Mouse (Mus musculus) gastrocnemius, postnatal 10 days (tissue): ENCODE results near the gene Tent5b. TPM values are rescaled to one million over a fixed set of nuclear protein-coding genes. Genes with fewer than 3 reads are reported as not detected.

Experiments
- DNase-seq: peaks from one replicate; pipeline ENCODE4 v3.0.0; 2021; ENCODE audit warnings: mixed read lengths
- long read RNA-seq, 2 experiments: library from polyadenylated mRNA; stranded (forward); transcript quantifications; one replicate each; pipeline ENCODE4 v2.0.0; 2021
- total RNA-seq, 2 experiments: library from RNA; stranded (reverse); gene quantifications; 2 replicates each; pipeline ENCODE4 v1.2.3; 2021

Tent5b gene
- under 1 TPM; 0.18 to 0.38 TPM for total RNA-seq
- long read RNA-seq, experiment 1, result 0 reads
- long read RNA-seq, experiment 2, partial matches to known transcripts, result 0 of 1 reads
- long read RNA-seq, experiment 2, other reads (novel, unspliced or antisense), result 0 of 1 reads

DNA sequence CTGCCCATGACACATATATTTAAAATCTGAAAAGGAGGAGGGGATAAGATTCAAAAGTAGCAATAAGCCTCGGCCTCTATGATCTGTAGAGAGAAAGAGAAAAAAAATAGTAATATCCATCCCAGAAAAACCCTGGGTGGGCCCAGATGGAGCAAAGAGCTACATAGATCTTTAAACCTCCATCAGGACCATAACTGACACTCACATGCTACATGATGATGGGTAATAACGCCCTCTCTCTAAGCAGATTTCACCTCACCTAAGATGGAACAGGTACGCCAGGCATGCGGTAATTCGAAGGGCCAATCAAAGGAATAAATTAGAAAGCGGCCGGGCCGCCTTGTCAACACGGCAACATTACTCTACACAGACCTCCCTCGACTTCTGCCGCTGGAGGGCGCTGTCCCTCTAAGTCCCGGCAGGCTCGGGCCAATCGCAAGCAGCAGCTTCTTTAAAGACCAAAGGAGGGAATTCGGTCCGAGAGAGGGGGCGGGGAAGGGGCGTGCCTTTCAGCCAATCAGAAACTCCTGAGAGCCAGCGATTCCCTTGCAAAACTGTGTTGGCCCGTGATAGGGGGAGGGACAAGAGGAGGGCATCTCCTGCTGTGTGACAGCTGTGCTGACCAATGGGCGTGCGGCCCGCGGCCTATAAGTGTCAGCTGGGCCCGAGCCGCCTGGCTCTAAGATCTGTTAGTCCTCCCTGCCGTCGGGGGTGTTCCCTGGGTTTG lies at the start of gene Tent5b:
Tent5b (plus strand) TSS at position 675 of the 727 bp plus-strand sequence.
- peak; percentile 99 for DNase-seq

DNA sequence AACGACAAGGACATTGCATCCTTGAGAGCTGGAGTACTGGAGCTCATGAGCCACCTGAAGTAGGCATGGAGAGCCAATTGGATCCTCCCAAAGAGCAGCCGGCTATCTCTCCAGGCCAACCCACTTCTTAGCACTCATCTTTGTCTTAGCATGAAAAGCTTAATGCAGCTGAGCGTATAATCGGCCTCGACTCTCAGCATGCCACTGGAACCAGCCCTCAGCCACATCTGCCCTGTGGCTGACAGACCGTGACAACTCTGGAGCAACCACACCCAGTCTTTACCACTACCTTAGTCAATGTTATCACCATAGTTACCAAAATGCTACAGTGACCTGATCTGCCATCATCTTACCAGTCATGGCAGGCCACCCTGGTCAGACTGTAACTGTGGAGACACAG lies 48.4 kb upstream of the Tent5b start:
- DNase-seq, result no peak

- no peak for DNase-seq
Observed at GRCm38 (mm10) chr4:133432560-133433171, 47.3 kb upstream of the Tent5b start.

- no peak for DNase-seq
Observed at GRCm38 (mm10) chr4:133435921-133436320, 44.0 kb upstream of the Tent5b start.

DNA sequence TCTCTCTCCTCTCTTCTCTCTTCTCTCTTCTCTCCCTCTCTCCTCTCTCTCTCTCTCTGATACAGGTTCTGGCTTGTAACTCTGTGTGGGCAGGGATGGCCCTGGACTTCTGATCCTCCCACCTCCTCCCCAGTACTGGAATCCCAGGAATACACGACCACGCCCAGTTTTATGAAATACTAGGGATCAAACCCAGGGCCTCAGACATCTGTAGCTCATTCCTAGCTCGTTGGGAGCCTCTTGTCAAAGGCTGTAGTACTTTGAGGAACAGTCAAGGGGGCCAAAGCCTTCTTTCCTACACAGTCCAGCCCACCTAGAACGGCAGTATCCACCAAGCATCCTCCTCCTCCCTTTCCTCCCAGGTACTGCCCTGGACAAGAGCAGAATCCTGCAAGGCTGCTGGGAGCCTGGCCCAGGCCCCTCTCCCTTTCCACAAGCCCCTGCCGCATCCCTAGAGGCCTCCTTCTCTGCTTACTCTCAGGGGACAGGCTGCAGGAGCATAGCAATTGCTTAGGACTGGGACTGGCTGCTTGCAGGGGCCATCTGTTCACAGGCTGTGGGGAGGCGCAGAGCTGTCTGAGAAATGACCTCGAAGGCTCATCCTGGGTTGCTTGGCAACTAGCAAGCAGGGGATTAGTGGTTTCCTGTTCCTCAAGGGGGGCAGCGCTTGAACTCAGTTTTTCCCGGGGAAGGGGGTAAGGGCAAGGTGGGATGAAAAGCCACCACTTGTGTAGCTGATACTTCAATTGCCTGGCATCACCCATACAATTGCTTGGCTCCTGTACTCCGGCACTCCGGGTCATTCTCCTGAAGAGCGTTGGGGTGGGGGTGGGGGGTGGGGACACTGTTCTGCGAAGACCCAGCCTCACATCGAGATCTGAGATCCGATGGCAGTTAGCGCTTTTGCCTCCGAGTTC lies 40.2 kb upstream of the Tent5b start:
- DNase-seq, result no peak

DNA sequence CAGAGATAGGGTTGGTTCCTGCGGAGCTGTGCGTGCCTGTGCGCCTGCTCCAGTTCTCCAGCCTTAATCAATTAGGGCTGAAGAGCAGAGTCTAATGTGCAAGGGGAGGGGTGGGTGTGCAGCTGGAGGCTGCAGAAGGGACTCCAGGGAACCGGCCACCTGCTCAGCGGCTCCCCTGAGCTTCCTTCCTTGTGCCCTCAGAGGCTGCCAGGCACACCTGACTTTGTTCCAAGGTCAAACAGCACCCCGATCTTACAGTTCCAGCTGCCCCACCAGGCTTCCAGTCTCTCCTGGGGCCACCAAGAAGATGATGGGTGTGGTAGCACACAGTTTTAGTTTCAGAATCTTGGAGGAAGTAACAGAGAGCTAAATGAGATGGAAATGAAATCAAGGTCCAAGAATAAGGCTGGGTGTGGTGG lies 39.5 kb upstream of the Tent5b start:
- DNase-seq, result no peak

- no peak for DNase-seq
Observed at GRCm38 (mm10) chr4:133442194-133442593, 37.7 kb upstream of the Tent5b start.

- DNase-seq, result no peak
Observed at GRCm38 (mm10) chr4:133443085-133443484, 36.8 kb upstream of the Tent5b start.

DNA sequence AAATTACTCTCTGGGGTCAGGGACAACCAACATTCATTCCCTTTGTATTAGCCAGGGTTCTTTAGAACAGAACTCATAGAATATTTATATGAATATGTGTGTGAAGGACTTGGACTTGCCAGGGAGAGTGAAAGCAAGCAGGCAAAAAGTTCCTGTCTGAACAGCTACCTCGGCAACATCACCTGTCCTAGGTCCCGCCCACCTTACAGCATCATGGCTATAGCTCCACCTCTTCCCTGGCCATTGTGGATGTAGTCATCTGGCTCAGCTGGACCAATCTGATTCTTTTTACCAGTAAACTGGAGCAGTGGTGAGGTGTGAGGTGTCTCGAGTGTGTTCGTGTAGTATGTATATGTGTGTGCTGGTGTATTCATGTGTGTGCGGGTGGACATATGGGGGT lies 34.2 kb upstream of the Tent5b start:
- no peak for DNase-seq

DNA sequence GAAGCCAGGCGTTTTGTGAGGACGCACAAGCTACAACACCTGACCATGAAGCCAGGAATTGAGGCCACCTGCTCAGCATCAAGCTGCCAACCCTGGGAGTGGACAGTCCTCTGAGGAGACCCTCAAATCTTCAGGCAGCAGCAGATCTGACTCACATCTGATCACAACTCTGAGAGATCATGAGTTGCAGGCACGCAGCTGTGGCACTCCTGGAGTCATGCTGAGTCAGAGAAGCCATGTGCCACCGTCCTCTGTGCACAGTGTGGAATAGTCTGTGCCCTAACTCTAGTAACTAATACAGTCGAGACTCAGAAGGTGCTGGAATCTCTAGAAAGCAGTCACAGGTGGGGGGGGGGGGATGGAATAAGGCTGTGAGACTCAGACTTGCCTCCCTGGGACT lies 32.6 kb upstream of the Tent5b start:
- DNase-seq, result no peak

DNA sequence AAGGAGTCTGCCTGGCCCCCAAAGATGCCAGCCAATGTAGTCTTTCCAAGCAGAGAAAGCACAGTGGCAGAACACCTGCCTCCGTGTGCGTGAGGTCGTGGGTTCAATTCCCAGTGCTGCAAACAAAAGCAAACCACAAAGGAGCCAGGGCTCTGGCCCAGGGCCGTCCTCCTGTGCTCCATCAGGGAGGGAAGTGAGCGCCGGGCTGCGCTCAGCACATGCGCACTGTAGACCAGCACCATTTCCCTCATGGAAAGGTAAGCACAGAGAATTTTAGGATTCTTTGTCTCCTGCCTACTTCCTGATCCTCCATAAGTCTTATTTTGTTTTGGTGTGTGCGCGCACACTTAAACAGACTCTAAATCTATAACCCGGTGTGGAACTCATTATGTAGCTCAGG lies 32.0 kb upstream of the Tent5b start:
- no peak for DNase-seq

DNA sequence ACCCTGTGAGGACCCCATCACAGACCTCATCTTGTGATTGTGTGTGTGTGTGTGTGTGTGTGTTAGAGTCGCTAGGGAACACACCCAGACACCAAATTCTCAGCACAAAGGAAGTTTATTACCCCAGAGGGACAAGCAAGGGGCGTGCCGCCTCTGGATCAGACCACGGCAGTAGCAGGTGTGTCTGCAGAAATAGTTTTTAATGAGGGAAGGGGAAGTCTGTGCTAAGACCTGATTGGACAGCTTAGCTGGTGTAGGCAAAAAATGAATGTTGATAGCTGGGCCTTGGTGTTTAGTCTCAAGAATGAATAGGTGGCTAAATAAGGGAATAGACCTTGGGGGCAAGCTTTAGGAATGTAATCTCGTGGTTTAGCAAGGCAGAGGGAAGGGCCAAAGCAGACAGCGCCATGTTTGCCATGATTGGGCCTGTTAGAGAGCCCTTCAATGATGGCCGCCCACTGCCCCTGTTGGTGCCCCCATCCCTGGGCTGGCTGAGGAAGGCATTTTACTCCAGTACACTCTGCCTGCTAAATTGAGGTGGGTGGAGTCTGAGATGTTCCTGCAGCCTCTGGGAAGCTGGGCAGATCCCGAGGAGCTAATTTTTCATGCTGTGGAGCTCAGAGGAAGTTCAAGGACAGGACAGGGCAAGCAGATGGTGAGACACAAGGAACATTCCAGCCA lies 31.1 kb upstream of the Tent5b start:
- no peak for DNase-seq

DNA sequence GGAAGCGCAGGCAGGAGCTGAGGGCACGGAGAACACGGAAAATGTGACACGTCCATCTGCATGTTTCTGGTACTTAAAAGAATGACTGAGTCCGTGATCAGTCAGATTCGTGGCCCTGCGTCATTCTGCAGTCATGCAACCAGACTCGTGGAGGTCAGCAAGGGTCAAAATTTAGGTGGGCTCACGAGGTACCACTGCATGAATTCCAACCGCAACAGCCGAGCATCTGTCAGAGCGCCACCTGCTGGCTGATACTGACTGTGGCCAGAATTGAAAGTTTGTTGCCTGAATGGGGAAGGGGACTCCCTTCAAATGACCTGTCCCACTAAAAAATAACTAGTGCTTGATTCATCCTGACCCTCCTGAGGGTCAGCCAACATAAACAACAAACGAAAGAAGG lies 30.2 kb upstream of the Tent5b start:
- peak; percentile 67 for DNase-seq

DNA sequence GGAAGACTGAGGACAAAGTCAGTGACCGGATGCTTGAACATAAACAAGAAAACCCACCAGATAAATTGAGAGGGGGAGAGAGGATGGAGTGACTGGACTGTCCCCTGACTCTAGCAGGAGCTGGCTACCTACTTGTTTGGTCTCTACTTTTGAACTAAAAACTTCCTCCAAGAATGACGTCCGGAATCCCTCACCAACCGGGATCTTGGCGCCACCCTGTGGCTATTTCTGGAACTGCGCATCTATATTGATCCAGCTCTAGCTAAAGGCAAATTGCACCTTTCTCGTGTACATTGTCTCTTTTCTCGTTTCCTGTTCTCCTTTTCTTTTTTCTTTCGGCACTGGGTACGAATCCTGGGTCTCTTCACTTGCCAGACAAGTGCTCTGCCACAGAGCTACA lies 28.4 kb upstream of the Tent5b start:
- peak; percentile 92 for DNase-seq

DNA sequence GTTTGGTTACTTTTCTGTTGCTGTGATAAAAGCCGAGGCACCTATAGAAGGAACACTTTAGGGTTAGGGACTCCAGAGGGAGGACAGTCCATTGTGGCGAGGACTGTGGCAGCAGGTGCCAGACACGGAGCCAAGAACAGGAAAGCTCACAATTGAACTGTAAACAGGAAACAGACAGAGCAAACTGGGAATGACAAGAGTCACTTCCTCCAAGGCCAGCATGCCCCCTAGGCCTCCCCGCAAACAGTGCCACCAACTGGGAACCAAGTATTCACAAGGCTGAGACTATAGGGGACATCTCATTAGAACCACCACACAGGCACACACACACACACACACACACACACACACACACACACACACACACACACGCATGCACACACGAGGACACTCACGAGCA lies 27.5 kb upstream of the Tent5b start:
- DNase-seq, result no peak

DNA sequence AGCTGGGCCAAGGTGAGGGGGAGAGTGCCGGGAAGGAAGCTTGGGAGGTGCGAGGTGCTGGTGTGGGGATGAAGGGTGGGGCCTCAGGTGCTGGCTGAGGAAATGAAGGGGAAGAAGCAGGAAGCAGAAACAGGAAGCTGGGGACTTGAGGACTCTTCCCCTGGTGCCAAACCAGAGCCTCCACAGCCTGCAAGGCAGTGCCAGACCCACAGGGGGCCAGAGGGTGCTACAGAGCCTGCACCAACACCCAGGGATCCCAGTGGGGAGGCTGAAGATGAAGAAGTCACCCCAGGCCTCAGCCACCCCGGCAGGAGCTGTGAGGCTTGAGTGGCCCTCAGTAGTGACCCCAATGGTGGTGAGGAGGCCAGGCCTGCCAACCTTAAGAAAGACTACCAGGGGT lies 21.9 kb upstream of the Tent5b start:
- DNase-seq, result no peak

DNA sequence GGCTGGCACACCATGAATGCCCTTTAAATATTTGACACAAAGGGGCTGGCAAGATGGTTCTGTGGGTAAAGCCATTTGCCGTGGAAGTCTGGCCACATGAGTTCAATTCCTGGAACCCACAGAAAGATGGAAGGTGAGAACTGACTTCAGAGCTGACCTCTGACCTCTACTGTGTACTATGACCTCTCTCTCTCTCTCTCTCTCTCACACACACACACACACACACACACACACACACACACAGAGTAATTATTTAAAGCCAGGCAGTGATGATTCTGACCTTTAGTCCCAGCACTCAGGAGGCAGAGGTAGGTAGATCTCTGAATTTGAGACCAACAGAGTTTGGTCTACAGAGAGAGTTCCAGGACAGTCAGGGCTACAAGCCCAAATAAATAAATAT lies 19.9 kb upstream of the Tent5b start:
- no peak for DNase-seq

GRCm38 (mm10) chr4:133460796-133461325 lies 19.1 kb upstream of the Tent5b start:
- no peak for DNase-seq

- DNase-seq, result no peak
Observed at GRCm38 (mm10) chr4:133461362-133461761, 18.6 kb upstream of the Tent5b start.

- no peak for DNase-seq
Observed at GRCm38 (mm10) chr4:133463184-133463583, 16.7 kb upstream of the Tent5b start.

DNA sequence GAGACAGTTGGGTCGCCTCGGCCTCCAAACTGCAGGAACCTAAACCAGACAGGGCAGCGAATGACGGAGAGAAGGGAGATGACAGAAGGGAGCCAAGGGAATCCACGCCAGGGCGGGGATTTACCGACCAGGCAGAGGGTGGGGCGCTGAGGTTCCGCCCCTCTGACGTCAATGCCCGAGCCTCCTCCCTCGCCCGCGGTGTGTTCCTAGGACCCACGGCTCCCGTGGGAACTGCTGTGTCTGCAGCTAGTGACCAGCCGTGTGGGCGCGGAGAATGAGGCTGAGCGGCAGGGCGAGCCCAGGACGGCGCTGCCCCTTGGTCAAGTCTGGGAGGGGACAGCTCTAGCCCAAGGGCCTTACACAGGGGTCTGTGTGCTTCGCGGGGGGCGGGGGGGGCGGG lies 11.9 kb upstream of the Tent5b start:
- DNase-seq, result peak; percentile 76

DNA sequence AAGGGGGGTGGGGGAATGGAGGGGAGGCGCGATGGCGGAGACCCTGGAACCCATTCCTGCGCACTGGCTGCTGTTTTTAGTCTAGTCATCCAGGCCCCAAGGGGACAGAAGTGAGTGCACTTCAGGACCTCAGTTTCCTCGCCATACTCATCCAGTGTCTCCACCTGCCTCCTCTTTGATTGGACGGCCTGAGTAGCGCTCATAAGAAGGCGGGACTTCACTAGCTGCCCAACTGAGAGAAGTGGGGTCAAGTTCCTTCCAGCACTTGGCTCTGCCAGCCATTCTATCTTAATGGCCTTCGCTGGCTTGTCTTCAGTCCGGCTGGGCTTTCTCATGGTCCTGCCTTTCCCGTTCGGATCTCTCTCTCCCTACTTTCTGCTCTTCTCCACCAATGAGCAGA lies 10.8 kb upstream of the Tent5b start:
- DNase-seq, result no peak
